Mouse (Mus musculus) heart, embryonic 12.5 days (tissue): ENCODE data around the gene Atad5. TPM values are rescaled to one million over a fixed set of nuclear protein-coding genes. Genes with fewer than 3 reads are reported as not detected.

ENCODE experiments used
- ATAC-seq: fragments of 200-750 bp; cut with Nextera tagmentation; 2 replicates; pipeline ENCODE4 v1.8.0; 2017; ENCODE audit warnings: moderate TSS enrichment, moderate library complexity; ENCODE audit not compliant: insufficient number of reproducible peaks, low FRiP score
- H3K27ac ChIP-seq: fragments of 300-500 bp; sonication (generic); 2 replicates; pipeline ENCODE4 v1.5.1; 2016; ENCODE audit warnings: mild to moderate bottlenecking, moderate library complexity; ENCODE audit not compliant: poor library complexity, severe bottlenecking
- H3K27me3 ChIP-seq: fragments of 300-500 bp; sonication (generic); replicated peaks from 2 replicates; pipeline ENCODE4 v1.6.1; 2016; ENCODE audit warnings: mild to moderate bottlenecking, moderate library complexity
- H3K36me3 ChIP-seq: fragments of 300-500 bp; sonication (generic); 2 replicates; pipeline ENCODE4 v1.6.1; 2016; ENCODE audit warnings: mild to moderate bottlenecking, moderate library complexity
- H3K4me1 ChIP-seq: fragments of 300-500 bp; sonication (generic); replicated peaks from 2 replicates; pipeline ENCODE4 v1.6.1; 2016; ENCODE audit warnings: mild to moderate bottlenecking
- H3K4me2 ChIP-seq: fragments of 300-500 bp; sonication (generic); 2 replicates; pipeline ENCODE4 v1.6.1; 2016; ENCODE audit warnings: mild to moderate bottlenecking, moderate library complexity
- H3K4me3 ChIP-seq: fragments of 300-500 bp; sonication (generic); 2 replicates; pipeline ENCODE4 v1.5.1; 2016; ENCODE audit warnings: mild to moderate bottlenecking
- H3K9ac ChIP-seq: fragments of 300-500 bp; sonication (generic); 2 replicates; pipeline ENCODE4 v1.6.1; 2016; ENCODE audit warnings: mild to moderate bottlenecking, moderate library complexity
- H3K9me3 ChIP-seq: fragments of 300-500 bp; sonication (generic); replicated peaks from 2 replicates; pipeline ENCODE4 v1.6.1; 2016; ENCODE audit warnings: mild to moderate bottlenecking, moderate library complexity
- WGBS: fragments of 180-500 bp; shearing (Covaris S2); methylation state at CpG from one replicate; pipeline ENCODE4 v1.1.7; 2016; 5-methylcytosine and 5-hydroxymethylcytosine counted together
- polyA plus RNA-seq: library from polyadenylated mRNA; unstranded; fragments of >200 nt; fragmentation: Nextera tagmentation; extraction: Ambion mirVana; gene quantifications from 2 replicates; pipeline ENCODE4 v1.2.1, GENCODE M21; 2016

Gene Atad5
- polyA plus RNA-seq, 1 experiment from 2014 or later: 6.9 TPM

DNA sequence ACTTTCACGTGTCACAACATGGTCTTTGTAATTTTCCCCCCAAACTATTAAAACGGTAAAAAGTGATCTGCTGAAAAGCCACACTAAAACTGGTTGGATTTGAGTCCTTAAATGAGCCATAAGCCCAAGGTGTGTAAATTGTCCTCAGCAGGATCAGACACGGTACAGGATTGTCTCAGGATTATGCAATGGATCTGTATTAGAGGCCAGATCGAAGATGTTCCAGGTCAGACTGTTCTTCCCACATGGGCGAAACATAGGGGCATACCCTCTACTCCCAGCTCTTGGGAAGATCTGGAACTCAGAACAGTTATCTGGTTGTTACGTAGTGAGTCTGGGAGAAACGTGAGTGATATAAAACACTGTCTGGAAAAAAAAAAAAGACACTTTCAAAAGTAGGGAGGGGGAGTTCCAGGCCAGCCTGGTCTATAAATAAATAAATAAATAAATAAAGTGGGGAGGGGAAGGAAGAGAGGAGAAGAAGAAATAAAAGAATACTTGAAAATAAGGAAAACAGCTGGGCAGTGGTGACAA lies 7.3 kb upstream of the Atad5 start:
- Histone ChIP-seq H3K9ac (no peak overlapping the region; the same call in 1 of the 2 replicates), H3K36me3 (no peaks in the 10 kb centered on the region; the same call in 1 of the 2 replicates), H3K4me1 (peaks cover 26% of the 10 kb centered on the region), H3K4me2 (peak overlapping the region; percentile 70), H3K9me3 (no peaks in the 10 kb centered on the region), H3K4me3 (no peak overlapping the region), H3K27ac (peak overlapping the region; percentile 99), H3K27me3 (no peaks in the 10 kb centered on the region)
- ATAC-seq: no peak
- 63% methylated on average over 7 of the region's 7 CpGs for WGBS

DNA sequence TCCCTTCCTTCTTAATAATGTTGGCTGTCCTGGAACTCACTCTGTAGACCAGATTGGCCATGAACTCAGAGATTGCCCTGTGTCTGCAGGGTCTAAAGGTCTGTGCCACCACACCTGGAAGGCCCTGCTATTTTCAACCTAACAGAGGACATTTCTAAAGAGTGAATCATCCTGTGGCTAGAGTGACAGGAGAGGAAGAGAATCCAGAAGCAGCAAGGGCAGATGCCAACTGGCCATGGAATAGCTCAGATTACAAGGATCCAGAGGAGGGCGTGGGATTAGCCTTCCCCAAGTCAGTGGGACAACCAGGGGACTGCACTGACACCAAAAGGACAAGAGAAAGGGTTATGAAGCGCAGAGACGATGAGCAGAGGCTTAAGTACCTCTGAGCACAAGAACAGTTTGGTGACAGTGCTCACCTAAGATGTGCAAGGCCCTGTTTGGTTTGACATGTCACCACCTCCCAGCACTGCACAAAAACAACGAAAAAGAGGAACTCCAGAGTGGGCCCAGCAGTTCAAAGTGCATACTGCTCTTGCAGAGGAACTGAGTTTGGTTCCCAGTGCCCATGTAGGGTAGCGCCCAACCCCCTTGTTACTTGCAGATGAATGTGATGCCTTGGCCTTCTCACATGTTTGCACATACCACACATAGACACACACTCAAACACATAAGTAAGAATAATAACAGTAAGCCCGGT lies 3.7 kb upstream of the Atad5 start:
- peaks cover 18% of the 10 kb centered on the region; the same call in 1 of the 2 replicates for H3K4me1 ChIP-seq
- no peak overlapping the region for H3K27ac ChIP-seq
- no peak overlapping the region for H3K4me3 ChIP-seq
- ATAC-seq: no peak
- H3K4me2 ChIP-seq: no peak overlapping the region
- no peaks in the 10 kb centered on the region for H3K27me3 ChIP-seq
- no peak overlapping the region for H3K9ac ChIP-seq
- no peaks in the 10 kb centered on the region for H3K9me3 ChIP-seq
- no peaks in the 10 kb centered on the region for H3K36me3 ChIP-seq
- 59% methylated on average over 6 of the region's 6 CpGs for WGBS

DNA sequence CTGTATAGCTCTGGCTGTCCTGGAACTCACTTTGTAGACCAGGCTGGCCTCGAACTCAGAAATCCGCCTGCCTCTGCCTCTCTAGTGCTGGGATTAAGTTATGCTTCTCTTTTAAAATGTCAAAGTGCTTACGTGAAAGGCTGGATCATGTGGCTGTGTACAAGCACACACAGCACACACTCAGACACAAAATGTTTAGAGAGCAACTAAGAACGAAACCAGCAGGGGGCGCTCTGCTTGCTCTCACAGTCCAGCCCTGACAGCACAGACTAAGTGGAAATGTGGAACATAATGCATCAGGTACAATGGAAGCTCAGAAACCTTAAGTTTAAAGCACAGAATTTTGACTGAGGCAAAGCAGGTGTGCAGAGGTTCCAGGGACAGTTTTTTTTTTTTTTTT lies 2.4 kb upstream of the Atad5 start:
- Histone ChIP-seq H3K27ac (no peak overlapping the region), H3K4me3 (no peak overlapping the region), H3K4me1 (0 out of 2 replicates have a peak, but pooled peaks cover 14% of the 10 kb centered on the region), H3K9ac (no peak overlapping the region), H3K4me2 (no peak overlapping the region), H3K9me3 (no peaks in the 10 kb centered on the region), H3K36me3 (no peaks in the 10 kb centered on the region), H3K27me3 (no peaks in the 10 kb centered on the region)
- ATAC-seq: peak; percentile 67; the same call in 1 of the 2 replicates
- WGBS: 8% methylated on average over 5 of the region's 5 CpGs

DNA sequence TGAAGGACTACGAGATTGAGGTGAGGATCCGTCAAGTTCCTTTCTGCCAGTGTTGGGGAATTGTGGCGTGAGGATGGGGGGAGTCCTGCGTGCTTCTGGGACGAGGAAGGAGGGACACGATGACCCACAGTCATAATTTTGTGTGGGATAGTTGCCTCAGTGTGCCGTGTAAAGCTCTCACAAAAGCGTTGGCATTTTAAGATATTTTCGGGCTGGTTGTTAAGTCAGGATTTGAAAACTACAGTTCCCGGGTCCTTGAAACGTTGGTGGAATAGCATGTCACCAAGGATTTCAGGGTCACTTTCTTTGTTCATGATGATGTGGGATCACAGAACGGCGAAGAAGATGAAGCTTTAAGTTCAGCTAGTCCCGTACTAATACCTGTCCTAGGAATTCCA lies 616 bp downstream of the Atad5 start:
- Histone ChIP-seq H3K27ac (peak overlapping the region; percentile 12; the same call in 1 of the 2 replicates), H3K9ac (peak overlapping the region; percentile 91), H3K9me3 (no peaks in the 10 kb centered on the region), H3K4me2 (peak overlapping the region; percentile 94), H3K4me3 (peak overlapping the region; percentile 84), H3K27me3 (no peaks in the 10 kb centered on the region), H3K4me1 (peaks cover 14% of the 10 kb centered on the region; the same call in 1 of the 2 replicates), H3K36me3 (0 out of 2 replicates have a peak, but pooled peaks cover 3% of the 10 kb centered on the region)
- under 1% methylated on average over 14 of the region's 14 CpGs for WGBS
- ATAC-seq: no peak

DNA sequence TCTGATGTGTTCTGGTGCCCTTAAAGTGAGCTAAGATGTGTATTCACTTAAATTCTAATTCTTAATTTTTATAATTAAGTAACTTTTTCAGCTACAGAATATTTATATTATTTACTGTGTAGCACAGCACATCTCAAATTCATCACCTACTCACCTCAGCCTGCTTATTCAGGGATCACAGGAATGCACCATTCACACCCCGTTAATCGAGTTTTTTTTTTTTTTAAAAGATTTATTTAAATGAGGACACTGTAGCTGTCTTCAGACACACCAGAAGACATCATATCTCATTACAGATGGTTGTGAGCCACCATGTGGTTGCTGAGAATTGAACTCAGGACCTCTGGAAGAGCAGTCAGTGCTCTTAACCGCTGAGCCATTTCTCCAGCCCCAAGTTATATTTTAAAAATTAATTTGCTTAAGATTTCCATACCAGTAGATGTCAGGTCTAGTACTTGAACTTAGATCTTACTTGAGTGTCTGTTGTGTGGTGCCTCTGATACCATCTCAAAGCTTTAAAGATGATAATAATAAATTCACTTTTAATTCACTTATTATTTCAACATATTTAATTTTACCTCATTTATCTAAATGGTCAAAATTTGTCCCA lies 1.5 kb downstream of the Atad5 start:
- Histone ChIP-seq H3K27me3 (no peaks in the 10 kb centered on the region), H3K4me2 (peak overlapping the region; percentile 29), H3K9me3 (no peaks in the 10 kb centered on the region), H3K9ac (no peak overlapping the region), H3K4me1 (peaks cover 9% of the 10 kb centered on the region; the same call in 1 of the 2 replicates), H3K36me3 (peaks cover 7% of the 10 kb centered on the region; the same call in 1 of the 2 replicates), H3K27ac (no peak overlapping the region), H3K4me3 (peak overlapping the region; percentile 84)
- no peak for ATAC-seq
- 67% methylated on average over 3 of the region's 3 CpGs for WGBS

DNA sequence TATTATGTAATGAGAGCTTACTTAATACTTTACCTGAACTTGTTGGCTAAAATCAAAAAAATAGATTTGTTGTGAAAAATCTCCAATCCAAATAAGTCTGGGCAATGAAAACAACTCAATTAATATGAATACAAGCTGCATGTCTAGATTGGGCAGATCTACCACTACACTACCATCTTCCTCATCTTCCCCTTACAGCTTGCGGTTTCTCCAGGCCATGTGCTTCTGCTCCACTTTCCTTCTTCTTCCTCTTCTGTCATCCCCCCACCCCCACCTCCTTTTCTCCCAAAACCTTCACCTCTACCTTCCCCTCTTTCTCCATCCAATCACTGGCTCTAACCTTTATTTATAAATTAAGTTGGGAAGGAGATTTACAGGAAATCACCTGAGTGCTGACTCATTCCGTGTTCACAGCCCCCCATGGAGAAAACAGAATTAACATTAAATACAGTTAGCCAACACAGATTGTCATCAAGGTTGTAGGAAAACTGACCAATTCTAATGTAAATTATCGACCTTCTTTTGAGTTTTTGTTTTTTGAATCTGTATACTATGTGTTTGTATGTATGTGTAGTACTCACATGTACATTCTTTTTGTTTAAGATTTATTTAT lies 9.3 kb downstream of the Atad5 start:
- Histone ChIP-seq H3K27ac (no peak overlapping the region), H3K4me2 (no peak overlapping the region), H3K9ac (no peak overlapping the region), H3K4me3 (no peak overlapping the region), H3K27me3 (no peaks in the 10 kb centered on the region), H3K36me3 (peaks cover 47% of the 10 kb centered on the region), H3K9me3 (no peaks in the 10 kb centered on the region), H3K4me1 (no peaks in the 10 kb centered on the region)
- 90% methylated on average over 3 of the region's 3 CpGs for WGBS
- ATAC-seq: no peak

- H3K36me3 ChIP-seq: peaks cover 51% of the 10 kb centered on the region
- H3K4me1 ChIP-seq: no peaks in the 10 kb centered on the region
- no peak overlapping the region for H3K9ac ChIP-seq
- 71% methylated on average over 6 of the region's 6 CpGs for WGBS
- no peak overlapping the region for H3K27ac ChIP-seq
- H3K27me3 ChIP-seq: no peaks in the 10 kb centered on the region
- H3K9me3 ChIP-seq: no peaks in the 10 kb centered on the region
- no peak overlapping the region for H3K4me3 ChIP-seq
- no peak for ATAC-seq
- H3K4me2 ChIP-seq: no peak overlapping the region
Measured at GRCm38 (mm10) chr11:80101298-80101697, 12.1 kb downstream of the Atad5 start.

DNA sequence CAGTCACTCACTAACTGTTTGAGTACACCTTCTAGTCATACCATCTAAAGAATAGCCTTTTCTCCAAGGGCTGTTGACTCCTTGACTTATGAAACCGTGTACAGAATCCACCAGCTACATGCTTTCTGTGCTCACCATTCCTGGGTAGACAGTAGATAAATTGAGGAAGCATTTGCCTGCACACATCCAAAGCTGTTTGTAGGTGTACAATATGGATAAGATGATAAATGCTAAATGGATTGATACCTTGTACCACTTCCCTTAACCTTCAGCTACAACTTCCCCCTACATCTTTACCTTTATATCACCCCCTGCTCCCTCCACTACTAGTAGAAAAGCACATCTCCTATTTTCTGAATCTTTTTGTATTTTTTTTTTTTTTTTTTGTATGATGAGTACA lies 15.2 kb downstream of the Atad5 start:
- Histone ChIP-seq H3K4me1 (no peaks in the 10 kb centered on the region), H3K27me3 (no peaks in the 10 kb centered on the region), H3K36me3 (peaks cover 52% of the 10 kb centered on the region), H3K9me3 (no peaks in the 10 kb centered on the region), H3K4me3 (no peak overlapping the region), H3K27ac (no peak overlapping the region), H3K9ac (no peak overlapping the region), H3K4me2 (no peak overlapping the region)
- no peak for ATAC-seq
- 78% methylated on average over 1 of the region's 1 CpGs for WGBS

DNA sequence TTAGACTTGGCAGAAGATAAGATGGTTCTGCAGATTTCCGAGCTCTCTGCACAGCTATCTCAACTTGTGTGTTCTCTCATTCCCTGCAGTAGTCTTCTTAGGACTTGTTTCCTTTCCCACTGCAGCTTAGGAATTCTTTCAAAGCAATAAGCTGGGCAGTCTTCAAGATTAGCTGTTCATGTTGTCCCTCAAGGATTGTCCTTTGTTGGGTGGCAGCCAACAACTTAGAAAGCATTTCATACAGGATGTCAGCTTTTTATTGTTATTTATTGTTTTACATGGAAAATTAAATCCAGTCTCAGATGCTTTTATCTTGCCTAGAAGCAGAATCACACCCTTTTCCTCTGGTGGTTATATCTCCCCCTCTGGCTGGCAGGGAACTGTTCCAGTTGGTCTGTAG lies 27.2 kb downstream of the Atad5 start:
- Histone ChIP-seq H3K9ac (no peak overlapping the region), H3K9me3 (no peaks in the 10 kb centered on the region), H3K27me3 (no peaks in the 10 kb centered on the region), H3K4me2 (no peak overlapping the region), H3K4me3 (no peak overlapping the region), H3K27ac (no peak overlapping the region), H3K4me1 (no peaks in the 10 kb centered on the region), H3K36me3 (peaks cover 72% of the 10 kb centered on the region)
- WGBS: 60% methylated on average over 1 of the region's 1 CpGs
- ATAC-seq: no peak

DNA sequence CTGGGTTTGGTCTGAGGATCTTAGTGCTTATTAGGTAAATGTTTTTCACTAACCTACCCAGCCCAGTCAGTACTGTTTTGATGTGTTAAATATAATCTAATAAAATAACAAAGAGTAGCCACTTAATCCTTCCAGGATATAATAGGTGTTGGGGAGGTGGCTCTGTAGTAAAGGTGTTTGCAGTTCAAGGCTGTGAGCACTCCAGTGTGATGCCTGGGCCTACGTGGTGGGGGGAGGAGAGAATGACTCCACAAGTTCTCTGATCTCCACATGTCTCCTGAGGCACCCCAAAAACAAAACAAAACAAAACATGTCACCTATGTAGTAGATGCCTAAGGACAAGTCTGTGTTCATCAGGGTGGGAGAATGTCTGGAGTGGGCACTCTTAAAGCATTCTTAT lies 42.9 kb downstream of the Atad5 start:
- Histone ChIP-seq H3K4me3 (no peak overlapping the region), H3K36me3 (peaks cover 62% of the 10 kb centered on the region), H3K9me3 (no peaks in the 10 kb centered on the region), H3K4me1 (no peaks in the 10 kb centered on the region), H3K27ac (no peak overlapping the region), H3K9ac (no peak overlapping the region), H3K27me3 (no peaks in the 10 kb centered on the region), H3K4me2 (no peak overlapping the region)
- ATAC-seq: no peak
- WGBS: 66% methylated on average over 1 of the region's 1 CpGs

- Histone ChIP-seq H3K4me3 (no peak overlapping the region), H3K27ac (no peak overlapping the region), H3K4me1 (peaks cover 3% of the 10 kb centered on the region; the same call in 1 of the 2 replicates), H3K4me2 (no peak overlapping the region), H3K9me3 (no peaks in the 10 kb centered on the region), H3K27me3 (no peaks in the 10 kb centered on the region), H3K9ac (no peak overlapping the region), H3K36me3 (peaks cover 72% of the 10 kb centered on the region)
- WGBS: 65% methylated on average over 4 of the region's 4 CpGs
- no peak for ATAC-seq
Measured at GRCm38 (mm10) chr11:80134744-80135143, 45.5 kb downstream of the Atad5 start.
